Mouse (Mus musculus) kidney, adult 2 months (tissue): ENCODE data around the gene Gnpnat1. TPM values are rescaled to one million over a fixed set of nuclear protein-coding genes. Genes with fewer than 3 reads are reported as not detected.
A peak's percentile ranks its signal among the peaks of the same experiment; 100 is the strongest.
"Not testable (repeated sequence)": the region's sequence is repeated elsewhere in the genome, so short reads cannot be mapped to it uniquely, and the experiment has no call there.

Experiments
- DNase-seq: peaks from one replicate; pipeline ENCODE4 v3.0.0; 2021
- H3K27ac ChIP-seq: fragments of 200-500 bp; 2 replicates; pipeline ENCODE4 v1.5.1; 2012; ENCODE audit warnings: low read depth, low read length, control low read depth, inconsistent platforms; ENCODE audit not compliant: insufficient read depth
- H3K27me3 ChIP-seq: fragments of 200-500 bp; replicated peaks from 2 replicates; pipeline ENCODE4 v1.6.1; 2012; ENCODE audit warnings: mild to moderate bottlenecking, moderate library complexity, low read length, inconsistent platforms; ENCODE audit not compliant: control insufficient read depth, insufficient read depth
- H3K36me3 ChIP-seq: fragments of 200-500 bp; 2 replicates; pipeline ENCODE4 v1.6.1; 2012; ENCODE audit warnings: mild to moderate bottlenecking, moderate library complexity, low read length, inconsistent platforms; ENCODE audit not compliant: control insufficient read depth, insufficient read depth
- H3K4me1 ChIP-seq: fragments of 200-500 bp; 2 replicates; pipeline ENCODE4 v1.6.1; 2011; ENCODE audit warnings: low read length; ENCODE audit not compliant: control insufficient read depth, insufficient read depth
- H3K4me3 ChIP-seq: fragments of 200-500 bp; 2 replicates; pipeline ENCODE4 v1.5.1; 2011; ENCODE audit warnings: mild to moderate bottlenecking, low read depth, low read length, control low read depth; ENCODE audit not compliant: insufficient read depth
- CTCF ChIP-seq: fragments of 200-500 bp; conservative IDR thresholded peaks from 2 replicates; pipeline ENCODE4 v1.5.1; 2011; ENCODE audit warnings: low read depth, mild to moderate bottlenecking, control low read depth, low read length, moderate library complexity, mixed read lengths; ENCODE audit not compliant: insufficient read depth, insufficient read length
- POLR2A ChIP-seq: fragments of 200-500 bp; IDR thresholded peaks from one replicate; pipeline ENCODE4 v1.6.1; 2011; ENCODE audit warnings: low read depth, low read length, control low read depth
- WGBS: fragments of 180-500 bp; shearing (Covaris S2); methylation state at CpG from one replicate; pipeline ENCODE4 v1.1.7; 2018; 5-methylcytosine and 5-hydroxymethylcytosine counted together
- polyA plus RNA-seq: library from polyadenylated mRNA; depleted of rRNA; stranded (reverse); fragments of >200 nt; gene quantifications from 2 replicates; pipeline ENCODE4 v1.2.3, GENCODE M21; 2012; rRNA removed

Gnpnat1 gene
- polyA plus RNA-seq = 8.0 and 10.1 TPM in 2 replicates

- H3K27me3 ChIP-seq, H3K27ac ChIP-seq, H3K36me3 ChIP-seq, H3K4me3 ChIP-seq, DNase-seq, H3K4me1 ChIP-seq: not testable (repeated sequence)
- WGBS = 84% methylated on average over 2 of the region's 3 CpGs
Measured at GRCm38 (mm10) chr14:45404813-45405212, at the start of gene Gnpnat1. Gene Gnpnat1, minus strand, starts transcription at chr14:45404913.

GRCm38 (mm10) chr14:45453538-45454233 is 49.0 kb upstream of the Gnpnat1 start:
- WGBS = 51% methylated on average over 5 of the region's 5 CpGs
- peak; percentile 60 for DNase-seq

GRCm38 (mm10) chr14:45452861-45453512 is 48.3 kb upstream of the Gnpnat1 start:
- Histone ChIP-seq H3K27ac (peak overlapping the region; percentile 93), H3K27me3 (no peaks in the 10 kb centered on the region), H3K4me3 (no peak overlapping the region), H3K36me3 (no peaks in the 10 kb centered on the region), H3K4me1 (peaks cover 26% of the 10 kb centered on the region)
- DNase-seq = peak; percentile 91
- 10% methylated on average over 11 of the region's 11 CpGs for WGBS
- TF ChIP-seq CTCF = no peak
- TF ChIP-seq POLR2A = no peak

More at GRCm38 (mm10) chr14:45453538-45454233, 49.0 kb upstream of the Gnpnat1 start:
- Histone ChIP-seq H3K4me1 (peaks cover 26% of the 10 kb centered on the region), H3K27ac (peak overlapping the region; percentile 93), H3K36me3 (no peaks in the 10 kb centered on the region; the same call in 1 of the 2 replicates), H3K4me3 (no peak overlapping the region), H3K27me3 (no peaks in the 10 kb centered on the region)
- TF ChIP-seq POLR2A (no peak), CTCF (no peak)

- no peak for TF ChIP-seq CTCF
- TF ChIP-seq POLR2A = no peak
- H3K36me3 ChIP-seq = no peaks in the 10 kb centered on the region
- peak overlapping the region; percentile 93 for H3K27ac ChIP-seq
- WGBS = 13% methylated on average over 4 of the region's 4 CpGs
- no peak overlapping the region for H3K4me3 ChIP-seq
- DNase-seq = peak; percentile 53
- H3K4me1 ChIP-seq = peaks cover 26% of the 10 kb centered on the region
- H3K27me3 ChIP-seq = no peaks in the 10 kb centered on the region
Measured at GRCm38 (mm10) chr14:45452148-45452547, 47.4 kb upstream of the Gnpnat1 start.

- Histone ChIP-seq H3K4me3 (no peak overlapping the region), H3K36me3 (no peaks in the 10 kb centered on the region), H3K4me1 (peaks cover 31% of the 10 kb centered on the region), H3K27me3 (no peaks in the 10 kb centered on the region), H3K27ac (peak overlapping the region; percentile 60)
- no peak for TF ChIP-seq POLR2A
- TF ChIP-seq CTCF = no peak
- WGBS = 44% methylated on average over 2 of the region's 2 CpGs
- no peak for DNase-seq
Measured at GRCm38 (mm10) chr14:45451090-45451489, 46.4 kb upstream of the Gnpnat1 start.

- WGBS = 70% methylated on average over 3 of the region's 3 CpGs
- no peak for DNase-seq
- H3K4me3 ChIP-seq = no peak overlapping the region
- no peak for TF ChIP-seq POLR2A
- TF ChIP-seq CTCF = no peak
- no peaks in the 10 kb centered on the region for H3K27me3 ChIP-seq
- peaks cover 16% of the 10 kb centered on the region for H3K4me1 ChIP-seq
- H3K36me3 ChIP-seq = no peaks in the 10 kb centered on the region
- no peak overlapping the region for H3K27ac ChIP-seq
Measured at GRCm38 (mm10) chr14:45446777-45447176, 42.1 kb upstream of the Gnpnat1 start.

- TF ChIP-seq POLR2A (no peak), CTCF (no peak)
- H3K4me1 ChIP-seq = peaks cover 12% of the 10 kb centered on the region
- no peaks in the 10 kb centered on the region for H3K36me3 ChIP-seq
- 51% methylated on average over 12 of the region's 12 CpGs for WGBS
- H3K27me3 ChIP-seq = no peaks in the 10 kb centered on the region
- DNase-seq = no peak
- H3K4me3 ChIP-seq = no peak overlapping the region
- H3K27ac ChIP-seq = 0 out of 2 replicates have a peak overlapping the region, but pooled peaks have one; percentile 24
Measured at GRCm38 (mm10) chr14:45445445-45445844, 40.7 kb upstream of the Gnpnat1 start.
